Mouse (Mus musculus) bone marrow, adult 2 months (tissue): Measurements from ENCODE around the gene Cnpy2. TPM values are rescaled to one million over a fixed set of nuclear protein-coding genes. Genes with fewer than 3 reads are reported as not detected.
"Not testable (repeated sequence)": the region's sequence is repeated elsewhere in the genome, so short reads cannot be mapped to it uniquely, and the experiment has no call there.

Source experiments
- H3K27ac ChIP-seq: fragments of 200-500 bp; 2 replicates; pipeline ENCODE4 v1.5.1; 2012; ENCODE audit warnings: low read depth, mild to moderate bottlenecking, control low read depth, inconsistent platforms, low read length; ENCODE audit not compliant: control insufficient read depth, poor library complexity, insufficient read depth
- H3K4me1 ChIP-seq: fragments of 200-500 bp; 2 replicates; pipeline ENCODE4 v1.6.1; 2011; ENCODE audit warnings: low read length; ENCODE audit not compliant: control insufficient read depth, insufficient read depth
- H3K4me3 ChIP-seq: fragments of 200-500 bp; replicated peaks from 2 replicates; pipeline ENCODE3; 2011; ENCODE audit warnings: mild to moderate bottlenecking, low read depth, low read length, control low read depth; ENCODE audit not compliant: control insufficient read depth
- CTCF ChIP-seq: fragments of 200-500 bp; IDR thresholded peaks from 2 replicates; pipeline ENCODE4 v1.5.1; 2011; ENCODE audit warnings: low read length, control low read depth; ENCODE audit not compliant: control insufficient read depth, insufficient read depth
- POLR2A ChIP-seq: fragments of 200-500 bp; IDR thresholded peaks from 2 replicates; pipeline ENCODE4 v1.6.1; 2011; ENCODE audit warnings: low read depth, mild to moderate bottlenecking, control low read depth, low read length, borderline replicate concordance; ENCODE audit not compliant: control insufficient read depth
- WGBS: fragments of 180-500 bp; shearing (Covaris S2); methylation state at CpG from one replicate; pipeline ENCODE4 v1.1.7; 2018; 5-methylcytosine and 5-hydroxymethylcytosine counted together
- polyA plus RNA-seq: library from polyadenylated mRNA; stranded (reverse); fragments of >200 nt; gene quantifications from 2 replicates; pipeline ENCODE4 v1.2.4, GENCODE M21; 2011; ENCODE audit warnings: low replicate concordance; ENCODE audit not compliant: missing spikeins, insufficient read depth, insufficient read length

The Cnpy2 gene
- polyA plus RNA-seq, 1 experiment: 52.5 TPM

DNA sequence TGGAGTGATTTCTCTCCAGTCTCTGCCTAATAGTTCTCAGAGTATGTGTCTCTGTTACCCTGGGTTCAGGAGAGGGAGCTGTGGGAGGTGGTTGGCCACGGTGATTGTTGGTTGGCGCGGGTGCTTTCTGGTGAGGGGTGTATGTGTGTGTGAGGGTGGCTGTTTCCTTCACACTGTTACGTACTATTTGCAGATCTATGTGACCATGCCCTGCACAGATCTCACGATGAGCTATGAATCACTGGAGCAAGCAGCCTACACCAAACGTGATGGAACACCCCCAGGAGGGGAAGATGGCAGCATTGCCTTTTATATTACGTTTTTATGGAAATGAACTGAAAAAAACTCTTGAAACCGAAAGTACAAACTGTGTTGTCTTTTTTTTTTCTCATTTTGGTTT lies 4.6 kb downstream of the Cnpy2 start:
- TF ChIP-seq POLR2A: no peak
- no peak for TF ChIP-seq CTCF
- Histone ChIP-seq H3K4me3 (no peak overlapping the region), H3K27ac (no peak overlapping the region), H3K4me1 (no peaks in the 10 kb centered on the region)
- WGBS: 88% methylated on average over 8 of the region's 8 CpGs

DNA sequence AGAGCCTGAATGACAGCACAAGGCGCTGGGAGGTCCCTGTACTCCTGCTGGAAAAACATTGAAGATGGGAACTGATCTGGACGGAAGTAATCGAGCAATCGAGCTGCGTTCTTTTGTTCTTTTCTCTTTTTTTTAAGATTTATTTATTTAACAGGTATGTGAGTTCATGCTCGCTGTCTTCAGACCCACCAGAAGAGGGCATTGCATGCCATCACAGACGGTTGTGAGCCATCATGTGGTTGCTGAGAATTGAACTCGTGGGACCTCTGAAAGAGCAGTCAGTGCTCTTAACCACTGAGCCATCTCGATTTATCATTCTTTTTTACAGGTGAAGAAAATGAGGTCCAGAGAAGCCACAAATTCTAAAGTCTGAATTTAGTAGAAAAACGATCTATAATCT lies 5.4 kb downstream of the Cnpy2 start:
- TF ChIP-seq CTCF (no peak; the same call in 1 of the 2 replicates), POLR2A (no peak)
- Histone ChIP-seq H3K4me1 (no peaks in the 10 kb centered on the region), H3K27ac (no peak overlapping the region), H3K4me3 (no peak overlapping the region)
- WGBS: 77% methylated on average over 10 of the region's 10 CpGs

DNA sequence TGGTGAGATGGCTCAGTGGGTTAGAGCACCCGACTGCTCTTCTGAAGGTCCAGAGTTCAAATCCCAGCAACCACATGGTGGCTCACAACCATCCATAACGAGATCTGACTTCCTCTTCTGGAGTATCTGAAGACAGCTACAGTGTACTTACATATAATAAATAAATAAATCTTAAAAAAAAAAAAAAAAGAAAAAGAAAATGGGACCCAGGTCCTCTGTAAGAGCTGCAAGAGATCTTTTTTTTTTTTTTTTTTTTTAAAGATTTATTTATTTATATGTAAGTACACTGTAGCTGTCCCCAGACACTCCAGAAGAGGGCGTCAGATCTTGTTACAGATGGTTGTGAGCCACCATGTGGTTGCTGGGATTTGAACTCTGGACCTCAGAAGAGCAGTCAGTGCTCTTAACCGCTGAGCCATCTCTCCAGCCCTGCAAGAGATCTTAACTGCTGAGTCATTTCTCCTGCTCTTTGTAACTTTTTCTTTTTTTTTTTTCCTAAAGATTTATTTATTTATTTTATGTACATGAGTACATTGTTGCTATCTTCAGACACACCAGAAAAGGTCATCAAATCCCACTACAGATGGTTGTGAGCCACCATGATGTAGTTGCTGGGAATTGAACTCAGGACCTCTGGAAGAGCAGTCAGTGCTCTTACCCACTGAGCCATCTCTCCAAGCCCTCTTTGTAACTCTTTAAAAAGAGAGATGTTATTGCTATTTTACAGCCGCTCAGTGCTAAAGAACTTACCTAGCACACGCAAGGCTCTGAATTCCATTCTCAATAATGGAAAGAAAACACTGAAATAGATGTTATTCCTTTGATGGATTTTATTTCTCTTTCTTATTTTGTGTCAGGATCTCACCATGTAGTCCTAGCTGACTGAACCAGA lies 10.3 kb downstream of the Cnpy2 start:
- H3K4me1 ChIP-seq, H3K4me3 ChIP-seq, H3K27ac ChIP-seq: not testable (repeated sequence)
- 57% methylated on average over 6 of the region's 6 CpGs for WGBS

DNA sequence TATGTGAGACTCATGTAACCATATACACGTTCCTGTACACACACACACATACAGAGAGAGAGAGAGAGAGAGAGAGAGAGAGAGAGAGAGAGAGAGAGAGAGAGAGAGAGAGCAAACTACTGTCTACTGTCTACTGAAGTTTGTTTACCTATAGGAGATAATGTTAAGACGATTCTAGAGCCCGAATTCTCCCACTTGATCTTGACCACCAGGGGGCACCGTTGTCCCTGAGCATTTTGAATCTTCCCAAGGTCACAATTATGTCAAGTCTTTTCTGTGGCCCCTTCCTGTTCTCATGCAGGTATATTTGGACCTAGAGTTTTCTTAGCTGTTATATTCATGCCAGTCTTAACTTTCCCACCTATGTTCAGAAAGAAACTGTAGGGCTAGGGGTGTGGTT lies 13.3 kb downstream of the Cnpy2 start:
- TF ChIP-seq CTCF (peak; percentile 72), POLR2A (no peak)
- H3K27ac ChIP-seq: no peak overlapping the region
- H3K4me1 ChIP-seq: peaks cover 3% of the 10 kb centered on the region; the same call in 1 of the 2 replicates
- H3K4me3 ChIP-seq: no peak overlapping the region
- WGBS: 2% methylated on average over 4 of the region's 4 CpGs

DNA sequence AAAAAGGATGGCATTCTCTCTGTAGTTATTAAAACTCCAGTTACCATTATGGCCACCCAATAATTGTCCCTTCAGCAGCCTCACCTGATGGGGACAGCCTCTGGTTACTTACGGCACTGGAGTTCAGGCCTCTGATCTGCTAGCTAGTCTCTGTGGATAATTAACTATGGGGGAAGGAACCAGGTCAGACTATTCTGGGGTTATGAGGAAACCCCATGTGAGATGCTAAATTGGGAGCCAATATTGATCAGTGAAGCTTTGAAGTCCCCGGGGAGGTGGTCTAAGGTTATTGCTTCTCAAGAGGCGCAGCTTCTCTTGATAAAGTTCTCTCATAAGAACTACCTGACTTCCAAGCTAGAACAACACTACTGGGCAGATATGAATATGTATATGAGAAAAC lies 13.9 kb downstream of the Cnpy2 start:
- Histone ChIP-seq H3K27ac (no peak overlapping the region), H3K4me3 (no peak overlapping the region), H3K4me1 (peaks cover 3% of the 10 kb centered on the region; the same call in 1 of the 2 replicates)
- WGBS: 89% methylated on average over 3 of the region's 3 CpGs
- TF ChIP-seq POLR2A (no peak), CTCF (no peak)

DNA sequence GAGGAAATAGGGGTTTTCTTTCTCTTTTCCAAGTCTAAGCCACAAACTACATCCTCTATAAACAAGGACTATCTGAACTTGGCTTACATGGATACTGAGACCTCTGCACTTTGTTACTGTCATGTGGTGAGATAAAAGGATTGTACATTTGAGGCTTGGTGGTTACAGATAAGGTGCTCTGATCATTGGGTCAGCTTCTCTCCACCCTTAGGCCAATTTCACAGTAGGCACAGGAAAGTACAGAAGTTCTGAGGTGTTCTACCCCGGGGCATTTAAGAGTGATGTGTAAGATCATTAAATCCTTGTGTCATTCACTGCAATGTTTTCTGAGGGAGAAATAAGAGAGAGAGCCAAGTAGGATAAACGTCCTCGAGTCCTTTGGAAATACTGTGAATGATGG lies 14.3 kb downstream of the Cnpy2 start:
- TF ChIP-seq POLR2A (no peak), CTCF (no peak)
- peak overlapping the region; percentile 93 for H3K4me3 ChIP-seq
- peak overlapping the region; percentile 20; the same call in 1 of the 2 replicates for H3K27ac ChIP-seq
- WGBS: 56% methylated on average over 3 of the region's 3 CpGs
- H3K4me1 ChIP-seq: peaks cover 3% of the 10 kb centered on the region; the same call in 1 of the 2 replicates

DNA sequence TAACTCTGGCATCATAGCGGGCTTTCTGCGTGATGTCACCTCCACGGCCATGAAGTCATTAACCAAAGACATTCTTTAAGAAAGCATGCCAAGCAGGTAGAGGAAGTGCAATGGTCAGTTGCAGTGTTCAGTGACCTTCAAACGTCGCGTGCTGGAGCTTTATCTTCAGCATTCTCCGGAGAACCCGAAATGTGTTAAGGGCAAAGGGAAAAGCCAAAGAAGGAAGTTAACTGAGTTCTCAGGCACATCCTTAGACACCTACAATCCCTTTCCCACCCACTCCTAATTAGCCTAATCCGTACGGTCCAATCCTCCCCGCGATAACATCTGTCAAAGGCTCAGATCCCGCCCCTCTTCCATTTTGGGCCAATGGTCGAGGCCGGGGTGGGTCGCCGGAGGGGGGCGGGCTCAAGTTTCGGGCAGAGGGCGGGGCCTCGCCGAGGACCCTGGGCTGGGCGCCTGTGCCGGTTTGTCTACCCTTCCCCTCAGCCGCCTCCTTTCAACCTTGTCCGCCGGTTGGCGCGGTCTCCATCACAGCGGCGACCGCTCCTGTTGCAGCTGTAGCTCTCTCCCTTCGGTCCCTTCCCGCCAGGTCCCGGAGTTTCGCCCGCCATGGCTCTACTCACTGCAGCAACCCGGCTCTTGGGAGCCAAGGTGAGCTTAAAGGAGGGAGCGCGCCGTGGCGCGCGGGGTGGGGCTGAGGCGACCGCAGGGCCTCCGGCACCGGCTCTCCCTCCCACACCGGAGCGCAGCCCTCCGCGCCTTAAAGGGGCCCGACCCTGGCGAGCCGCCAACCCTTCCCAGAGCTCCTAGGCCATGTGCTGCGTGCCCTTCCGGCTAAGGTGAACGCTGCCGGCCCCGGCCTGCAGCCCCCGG lies 15.3 kb downstream of the Cnpy2 start, which contains the start of gene Cs:
Gene Cs (plus strand): TSS at position 429 of the 876 bp plus-strand sequence.
- Histone ChIP-seq H3K4me1 (peaks cover 3% of the 10 kb centered on the region; the same call in 1 of the 2 replicates), H3K4me3 (peak within 1 kb of the TSS; percentile 98), H3K27ac (peak within 1 kb of the TSS; percentile 99)
- under 1% methylated on average over 61 of the region's 61 CpGs for WGBS
- TF ChIP-seq CTCF (no peak), POLR2A (peak; percentile 76; the same call in 1 of the 2 replicates)

DNA sequence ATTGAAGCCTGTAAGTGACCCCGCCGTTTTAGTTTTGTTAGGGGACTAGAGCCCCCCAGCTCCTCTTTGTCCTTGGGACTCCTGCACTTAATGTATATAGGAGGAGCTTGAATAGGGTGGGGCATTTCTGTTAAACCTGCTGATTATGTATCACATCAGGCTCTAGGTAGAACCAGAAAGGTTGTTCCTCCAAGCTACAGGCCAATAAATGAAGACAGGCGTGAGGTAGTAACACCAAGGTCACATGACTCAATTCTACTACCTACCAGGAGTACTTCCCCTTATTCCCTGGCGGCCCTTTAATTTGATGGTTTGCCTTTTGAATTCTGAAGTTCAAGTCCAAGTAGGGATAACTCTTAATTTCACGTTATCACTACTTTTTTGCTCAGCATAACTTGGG lies 16.2 kb downstream of the Cnpy2 start:
- peak overlapping the region; percentile 98 for H3K4me3 ChIP-seq

More for the DNA sequence above, 16.2 kb downstream of the Cnpy2 start:
- Histone ChIP-seq H3K27ac (peak overlapping the region; percentile 99), H3K4me1 (peaks cover 3% of the 10 kb centered on the region; the same call in 1 of the 2 replicates)
- TF ChIP-seq POLR2A: no peak
- TF ChIP-seq CTCF: no peak
- 11% methylated on average over 5 of the region's 5 CpGs for WGBS
